Mouse (Mus musculus): Measurements from ENCODE around the gene Gne.
A peak's percentile ranks its signal among the peaks of the same experiment; 100 is the strongest.

Gne gene

GRCm38 (mm10) chr4:44083945-44084344, at the start of gene Gne:
Gene Gne, minus strand, starts transcription at chr4:44084177.
- no peak for DNase-seq

GRCm38 (mm10) chr4:44126805-44127204, 42.8 kb upstream of the Gne start:
- no peak for DNase-seq

GRCm38 (mm10) chr4:44119410-44120201, 35.6 kb upstream of the Gne start:
- DNase-seq: peak; percentile 71

- DNase-seq: no peak
Measured at GRCm38 (mm10) chr4:44115046-44115445, 31.1 kb upstream of the Gne start.

- DNase-seq: no peak
Measured at GRCm38 (mm10) chr4:44113393-44114138, 29.6 kb upstream of the Gne start.

GRCm38 (mm10) chr4:44112741-44113140, 28.8 kb upstream of the Gne start:
- DNase-seq: no peak

GRCm38 (mm10) chr4:44110771-44111170, 26.8 kb upstream of the Gne start:
- DNase-seq: no peak

- DNase-seq: no peak
Measured at GRCm38 (mm10) chr4:44108297-44108696, 24.3 kb upstream of the Gne start.

GRCm38 (mm10) chr4:44107339-44107738, 23.4 kb upstream of the Gne start:
- no peak for DNase-seq

- DNase-seq: no peak
Measured at GRCm38 (mm10) chr4:44106297-44106821, 22.4 kb upstream of the Gne start.

- DNase-seq: no peak
Measured at GRCm38 (mm10) chr4:44104195-44104917, 20.4 kb upstream of the Gne start.

GRCm38 (mm10) chr4:44103620-44104019, 19.6 kb upstream of the Gne start:
- no peak for DNase-seq

GRCm38 (mm10) chr4:44097576-44098335, 13.8 kb upstream of the Gne start:
- no peak for DNase-seq

GRCm38 (mm10) chr4:44094475-44094874, 10.5 kb upstream of the Gne start:
- no peak for DNase-seq

GRCm38 (mm10) chr4:44092359-44092758, 8.4 kb upstream of the Gne start:
- no peak for DNase-seq

- no peak for DNase-seq
Measured at GRCm38 (mm10) chr4:44085566-44085965, 1.6 kb upstream of the Gne start.

- DNase-seq: no peak
Measured at GRCm38 (mm10) chr4:44084602-44085325, 787 bp upstream of the Gne start.

- DNase-seq: no peak
Measured at GRCm38 (mm10) chr4:44078358-44078933, 5.5 kb downstream of the Gne start.

- DNase-seq: no peak
Measured at GRCm38 (mm10) chr4:44074422-44074821, 9.6 kb downstream of the Gne start.

- DNase-seq: no peak
Measured at GRCm38 (mm10) chr4:44073799-44074198, 10.2 kb downstream of the Gne start.

- DNase-seq: no peak
Measured at GRCm38 (mm10) chr4:44072873-44073441, 11.0 kb downstream of the Gne start.
